Mouse (Mus musculus) kidney, adult 2 months (tissue): ENCODE results near the gene Axdnd1.

Experiments used
- CTCF ChIP-seq: fragments of 200-500 bp; conservative IDR thresholded peaks from 2 replicates; pipeline ENCODE4 v1.5.1; 2011; ENCODE audit warnings: low read depth, mild to moderate bottlenecking, control low read depth, low read length, moderate library complexity, mixed read lengths; ENCODE audit not compliant: insufficient read depth, insufficient read length
- POLR2A ChIP-seq: fragments of 200-500 bp; IDR thresholded peaks from one replicate; pipeline ENCODE4 v1.6.1; 2011; ENCODE audit warnings: low read depth, low read length, control low read depth

DNA sequence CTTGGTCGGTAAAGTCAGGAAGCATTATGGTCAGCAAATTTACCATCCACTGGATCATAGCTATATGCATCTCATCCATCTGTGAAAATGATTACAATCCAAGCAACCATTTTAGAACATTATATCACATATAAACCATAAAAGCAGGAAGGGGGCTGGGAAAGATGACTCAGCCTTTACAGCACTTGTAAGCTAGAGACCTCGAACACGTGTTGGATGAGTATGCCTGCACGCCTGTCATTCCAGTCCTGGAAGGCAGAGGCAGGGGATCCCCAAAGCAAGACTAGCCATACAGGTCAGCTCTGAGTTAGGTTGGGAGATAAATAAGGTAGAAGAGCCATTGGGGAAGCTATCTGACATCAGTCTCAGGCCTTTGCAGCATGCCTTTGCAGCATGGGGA, 71.9 kb downstream of the Axdnd1 start:
- TF ChIP-seq CTCF (no peak), POLR2A (no peak)
